Mouse (Mus musculus) forebrain, embryonic 15.5 days (tissue): ENCODE data around the gene Ankrd13a. TPM values are rescaled to one million over a fixed set of nuclear protein-coding genes. Genes with fewer than 3 reads are reported as not detected.

Experiments
- ATAC-seq: fragments of 200-750 bp; cut with Nextera tagmentation; replicated peaks from 2 replicates; pipeline ENCODE4 v1.8.0; 2017; ENCODE audit warnings: mild to moderate bottlenecking, moderate TSS enrichment, moderate library complexity
- H3K27ac ChIP-seq: fragments of 300-500 bp; sonication (generic); replicated peaks from 2 replicates; pipeline ENCODE4 v1.5.1; 2015; ENCODE audit warnings: mild to moderate bottlenecking, inconsistent platforms
- H3K27me3 ChIP-seq: fragments of 300-500 bp; sonication (generic); 2 replicates; pipeline ENCODE4 v1.6.1; 2015; ENCODE audit warnings: inconsistent platforms
- H3K36me3 ChIP-seq: fragments of 300-500 bp; sonication (generic); 2 replicates; pipeline ENCODE4 v1.6.1; 2015; ENCODE audit warnings: mild to moderate bottlenecking, inconsistent platforms
- H3K4me1 ChIP-seq: fragments of 300-500 bp; sonication (generic); 2 replicates; pipeline ENCODE4 v1.6.1; 2015; ENCODE audit warnings: inconsistent platforms
- H3K4me2 ChIP-seq: fragments of 300-500 bp; sonication (generic); replicated peaks from 2 replicates; pipeline ENCODE4 v1.6.1; 2015; ENCODE audit warnings: mild to moderate bottlenecking, inconsistent platforms
- H3K4me3 ChIP-seq: fragments of 300-500 bp; sonication (generic); 2 replicates; pipeline ENCODE4 v1.5.1; 2015; ENCODE audit warnings: mild to moderate bottlenecking, inconsistent platforms
- H3K9ac ChIP-seq: fragments of 300-500 bp; sonication (generic); replicated peaks from 2 replicates; pipeline ENCODE4 v1.6.1; 2015; ENCODE audit warnings: mild to moderate bottlenecking, inconsistent platforms
- H3K9me3 ChIP-seq: fragments of 300-500 bp; sonication (generic); 2 replicates; pipeline ENCODE4 v1.6.1; 2016; ENCODE audit warnings: inconsistent platforms
- WGBS: fragments of 180-500 bp; shearing (Covaris S2); methylation state at CpG from one replicate; pipeline ENCODE4 v1.1.7; 2015; ENCODE audit warnings: mixed read lengths; 5-methylcytosine and 5-hydroxymethylcytosine counted together
- polyA plus RNA-seq: library from polyadenylated mRNA; unstranded; fragments of >200 nt; fragmentation: Nextera tagmentation; extraction: Ambion mirVana; gene quantifications from 2 replicates; pipeline ENCODE4 v1.2.1, GENCODE M21; 2015

Gene Ankrd13a
- polyA plus RNA-seq, 1 experiment from 2014 or later = 32.8 TPM

- Histone ChIP-seq H3K27me3 (no peaks in the 10 kb centered on the region), H3K4me1 (peaks cover 17% of the 10 kb centered on the region), H3K9ac (no peak overlapping the region), H3K9me3 (no peaks in the 10 kb centered on the region), H3K36me3 (peaks cover 86% of the 10 kb centered on the region), H3K4me3 (no peak overlapping the region), H3K4me2 (no peak overlapping the region), H3K27ac (peak overlapping the region; percentile 64)
- WGBS = 95% methylated on average over 8 of the region's 8 CpGs
- ATAC-seq = no peak
These were observed 30.8 kb upstream of the Ankrd13a start for GRCm38 (mm10) chr5:114743697-114744090.

GRCm38 (mm10) chr5:114745581-114745980, 28.9 kb upstream of the Ankrd13a start:
- Histone ChIP-seq H3K9ac (no peak overlapping the region), H3K4me2 (no peak overlapping the region), H3K9me3 (no peaks in the 10 kb centered on the region), H3K4me1 (peaks cover 17% of the 10 kb centered on the region), H3K27me3 (no peaks in the 10 kb centered on the region), H3K36me3 (peaks cover 77% of the 10 kb centered on the region), H3K4me3 (no peak overlapping the region), H3K27ac (no peak overlapping the region)
- 92% methylated on average over 5 of the region's 5 CpGs for WGBS
- ATAC-seq = no peak

- Histone ChIP-seq H3K27me3 (no peaks in the 10 kb centered on the region), H3K4me2 (no peak overlapping the region), H3K27ac (no peak overlapping the region), H3K9ac (no peak overlapping the region), H3K36me3 (peaks cover 73% of the 10 kb centered on the region), H3K9me3 (no peaks in the 10 kb centered on the region), H3K4me1 (peaks cover 17% of the 10 kb centered on the region), H3K4me3 (no peak overlapping the region)
- no peak for ATAC-seq
- 89% methylated on average over 4 of the region's 4 CpGs for WGBS
These were observed 27.6 kb upstream of the Ankrd13a start for GRCm38 (mm10) chr5:114746886-114747285.

GRCm38 (mm10) chr5:114747521-114747920, 27.0 kb upstream of the Ankrd13a start:
- ATAC-seq = no peak
- Histone ChIP-seq H3K36me3 (peaks cover 73% of the 10 kb centered on the region), H3K27ac (no peak overlapping the region)

GRCm38 (mm10) chr5:114750325-114750724, 24.2 kb upstream of the Ankrd13a start:
- Histone ChIP-seq H3K4me3 (no peak overlapping the region), H3K4me1 (no peaks in the 10 kb centered on the region), H3K27me3 (no peaks in the 10 kb centered on the region), H3K9ac (no peak overlapping the region), H3K27ac (no peak overlapping the region), H3K36me3 (peaks cover 65% of the 10 kb centered on the region), H3K4me2 (no peak overlapping the region), H3K9me3 (no peaks in the 10 kb centered on the region)
- 81% methylated on average over 10 of the region's 10 CpGs for WGBS
- no peak for ATAC-seq

More at GRCm38 (mm10) chr5:114747521-114747920, 27.0 kb upstream of the Ankrd13a start:
- Histone ChIP-seq H3K4me1 (peaks cover 14% of the 10 kb centered on the region), H3K4me2 (no peak overlapping the region), H3K9ac (no peak overlapping the region), H3K9me3 (no peaks in the 10 kb centered on the region), H3K27me3 (no peaks in the 10 kb centered on the region), H3K4me3 (no peak overlapping the region)
- WGBS = 95% methylated on average over 5 of the region's 5 CpGs

GRCm38 (mm10) chr5:114752397-114752796, 22.1 kb upstream of the Ankrd13a start:
- no peak for ATAC-seq

GRCm38 (mm10) chr5:114753384-114753783, 21.1 kb upstream of the Ankrd13a start:
- H3K9ac ChIP-seq = no peak overlapping the region
- H3K27ac ChIP-seq = peak overlapping the region; percentile 39; the same call in 1 of the 2 replicates
- no peaks in the 10 kb centered on the region for H3K9me3 ChIP-seq
- WGBS = 74% methylated on average over 12 of the region's 12 CpGs
- no peak overlapping the region for H3K4me2 ChIP-seq
- H3K36me3 ChIP-seq = peaks cover 48% of the 10 kb centered on the region
- peak; percentile 76; the same call in 1 of the 2 replicates for ATAC-seq
- no peaks in the 10 kb centered on the region for H3K4me1 ChIP-seq
- H3K27me3 ChIP-seq = no peaks in the 10 kb centered on the region
- H3K4me3 ChIP-seq = no peak overlapping the region

More at GRCm38 (mm10) chr5:114752397-114752796, 22.1 kb upstream of the Ankrd13a start:
- no peaks in the 10 kb centered on the region for H3K27me3 ChIP-seq
- H3K4me3 ChIP-seq = no peak overlapping the region
- peaks cover 57% of the 10 kb centered on the region for H3K36me3 ChIP-seq
- WGBS = 94% methylated on average over 10 of the region's 10 CpGs
- H3K4me2 ChIP-seq = no peak overlapping the region
- no peak overlapping the region for H3K27ac ChIP-seq
- H3K9me3 ChIP-seq = no peaks in the 10 kb centered on the region
- no peaks in the 10 kb centered on the region for H3K4me1 ChIP-seq
- H3K9ac ChIP-seq = no peak overlapping the region

- no peak overlapping the region for H3K9ac ChIP-seq
- H3K27me3 ChIP-seq = no peaks in the 10 kb centered on the region
- no peak overlapping the region for H3K27ac ChIP-seq
- H3K36me3 ChIP-seq = peaks cover 60% of the 10 kb centered on the region
- no peak overlapping the region for H3K4me2 ChIP-seq
- H3K4me3 ChIP-seq = no peak overlapping the region
- 91% methylated on average over 5 of the region's 5 CpGs for WGBS
- no peaks in the 10 kb centered on the region for H3K4me1 ChIP-seq
- no peaks in the 10 kb centered on the region for H3K9me3 ChIP-seq
- no peak for ATAC-seq
These were observed 14.9 kb upstream of the Ankrd13a start for GRCm38 (mm10) chr5:114759536-114760090.

GRCm38 (mm10) chr5:114761980-114762379, 12.5 kb upstream of the Ankrd13a start:
- no peak overlapping the region for H3K27ac ChIP-seq
- no peaks in the 10 kb centered on the region for H3K4me1 ChIP-seq
- no peak overlapping the region for H3K9ac ChIP-seq
- H3K4me3 ChIP-seq = no peak overlapping the region
- peaks cover 62% of the 10 kb centered on the region for H3K36me3 ChIP-seq
- ATAC-seq = no peak
- H3K9me3 ChIP-seq = no peaks in the 10 kb centered on the region
- H3K27me3 ChIP-seq = no peaks in the 10 kb centered on the region
- WGBS = 90% methylated on average over 8 of the region's 8 CpGs
- no peak overlapping the region for H3K4me2 ChIP-seq

- Histone ChIP-seq H3K4me3 (no peak overlapping the region), H3K9ac (no peak overlapping the region), H3K4me2 (no peak overlapping the region), H3K27me3 (no peaks in the 10 kb centered on the region), H3K27ac (no peak overlapping the region), H3K4me1 (0 out of 2 replicates have a peak, but pooled peaks cover 2% of the 10 kb centered on the region), H3K9me3 (no peaks in the 10 kb centered on the region), H3K36me3 (peaks cover 53% of the 10 kb centered on the region)
- 88% methylated on average over 18 of the region's 18 CpGs for WGBS
- no peak for ATAC-seq
These were observed 9.4 kb upstream of the Ankrd13a start for GRCm38 (mm10) chr5:114764812-114765735.

- no peaks in the 10 kb centered on the region for H3K9me3 ChIP-seq
- H3K4me3 ChIP-seq = no peak overlapping the region
- peaks cover 10% of the 10 kb centered on the region for H3K4me1 ChIP-seq
- no peaks in the 10 kb centered on the region for H3K27me3 ChIP-seq
- H3K27ac ChIP-seq = no peak overlapping the region
- H3K4me2 ChIP-seq = no peak overlapping the region
- peaks cover 40% of the 10 kb centered on the region for H3K36me3 ChIP-seq
- ATAC-seq = no peak
- H3K9ac ChIP-seq = no peak overlapping the region
- WGBS = 88% methylated on average over 8 of the region's 8 CpGs
These were observed 7.8 kb upstream of the Ankrd13a start for GRCm38 (mm10) chr5:114766686-114767085.

GRCm38 (mm10) chr5:114767185-114767584, 7.3 kb upstream of the Ankrd13a start:
- Histone ChIP-seq H3K4me1 (peaks cover 15% of the 10 kb centered on the region), H3K36me3 (peaks cover 35% of the 10 kb centered on the region), H3K9ac (no peak overlapping the region), H3K9me3 (no peaks in the 10 kb centered on the region), H3K4me3 (no peak overlapping the region), H3K27ac (no peak overlapping the region), H3K27me3 (no peaks in the 10 kb centered on the region), H3K4me2 (no peak overlapping the region)
- no peak for ATAC-seq
- WGBS = 81% methylated on average over 7 of the region's 7 CpGs
